Mouse (Mus musculus): ENCODE data around the gene Glod4. TPM values are rescaled to one million over a fixed set of nuclear protein-coding genes. Genes with fewer than 3 reads are reported as not detected.
A peak's percentile ranks its signal among the peaks of the same experiment; 100 is the strongest.

Glod4 gene
- polyA plus RNA-seq, 1 experiment from 2014 or later = 125 TPM

DNA sequence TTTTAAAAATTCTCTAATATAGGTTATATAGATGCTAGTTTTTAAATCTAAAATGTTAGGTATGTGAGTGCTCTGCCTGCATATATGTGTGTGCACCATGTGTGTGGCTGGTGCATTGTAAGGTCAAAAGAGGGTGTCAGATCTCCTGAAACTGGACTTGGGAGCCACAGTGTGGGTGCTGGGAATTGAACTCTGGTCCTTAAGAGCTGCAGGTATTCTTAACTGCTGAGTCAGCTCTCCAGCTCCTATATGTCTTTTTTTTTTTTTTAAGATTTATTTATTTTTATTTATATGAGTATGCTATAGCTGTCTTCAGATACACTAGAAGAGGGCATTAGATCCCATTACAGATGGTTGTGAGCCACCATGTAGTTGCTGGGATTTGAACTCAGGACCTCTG lies 2.9 kb upstream of the Glod4 start:
- ATAC-seq = no peak
- Histone ChIP-seq H3K9me3 (ENCODE audit: control insufficient read depth, low read length) (no peaks in the 10 kb centered on the region), H3K36me3 (ENCODE audit: control insufficient read depth, insufficient read depth, low read length) (peaks cover 14% of the 10 kb centered on the region), H3K4me2 (ENCODE audit: low read length) (no peak overlapping the region), H3K4me3 (ENCODE audit: low read length) (no peak overlapping the region), H3K4me1 (ENCODE audit: control insufficient read depth, insufficient read depth, low read depth, low read length) (peaks cover 24% of the 10 kb centered on the region), H3K27me3 (replicated peaks; ENCODE audit: control insufficient read depth, insufficient read depth, low read length) (no peaks in the 10 kb centered on the region), H3K9ac (ENCODE audit: low read depth, low read length) (no peak overlapping the region), H3K27ac (ENCODE audit: low read depth, low read length) (no peak overlapping the region)

DNA sequence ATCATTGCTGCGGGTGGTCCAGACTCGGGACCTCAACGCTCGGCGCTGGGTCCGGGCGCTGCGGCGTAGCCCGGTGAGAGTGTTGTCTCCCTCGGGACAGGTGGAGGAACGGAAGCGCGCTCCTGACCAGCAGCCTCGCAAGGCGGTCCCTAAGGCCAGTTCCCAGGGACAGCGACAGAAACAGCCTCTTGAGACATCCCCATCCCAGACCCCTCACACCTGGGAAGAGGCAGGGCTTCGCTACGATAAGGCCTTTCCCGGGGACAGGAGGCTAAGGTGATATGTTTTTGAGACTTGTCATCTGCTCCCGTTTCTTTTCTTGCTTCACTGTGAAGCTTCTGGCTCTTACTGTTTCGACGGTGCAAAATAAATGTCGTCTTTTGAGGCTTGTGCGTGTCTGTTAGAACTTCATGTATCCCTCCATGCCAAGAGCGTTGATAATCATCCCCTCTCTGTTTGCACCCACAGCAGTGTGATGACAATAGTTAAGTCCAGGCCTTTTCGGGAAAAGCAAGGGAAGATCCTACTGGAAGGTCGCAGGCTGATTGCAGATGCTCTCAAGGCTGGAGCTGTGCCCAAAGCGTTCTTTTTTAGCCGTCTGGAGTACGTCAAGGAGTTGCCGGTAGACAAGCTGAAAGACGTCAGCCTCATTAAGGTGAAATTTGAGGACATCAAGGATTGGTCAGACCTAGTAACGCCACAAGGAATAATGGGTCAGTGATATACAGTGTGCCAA lies 454 bp upstream of the Glod4 start:
- WGBS = 4% methylated on average over 34 of the region's 34 CpGs
- H3K9me3 ChIP-seq (ENCODE audit: control insufficient read depth, low read length) = no peaks in the 10 kb centered on the region
- peak overlapping the region; percentile 51 for H3K4me3 ChIP-seq (ENCODE audit: low read length)
- ATAC-seq = no peak; the same call in 1 of the 2 replicates
- peaks cover 24% of the 10 kb centered on the region for H3K4me1 ChIP-seq (ENCODE audit: control insufficient read depth, insufficient read depth, low read depth, low read length)
- peak overlapping the region; percentile 90 for H3K27ac ChIP-seq (ENCODE audit: low read depth, low read length)
- peak overlapping the region; percentile 96 for H3K4me2 ChIP-seq (ENCODE audit: low read length)
- H3K27me3 ChIP-seq (replicated peaks; ENCODE audit: control insufficient read depth, insufficient read depth, low read length) = no peaks in the 10 kb centered on the region
- peak overlapping the region; percentile 93 for H3K9ac ChIP-seq (ENCODE audit: low read depth, low read length)
- H3K36me3 ChIP-seq (ENCODE audit: control insufficient read depth, insufficient read depth, low read length) = peaks cover 3% of the 10 kb centered on the region; the same call in 1 of the 2 replicates

DNA sequence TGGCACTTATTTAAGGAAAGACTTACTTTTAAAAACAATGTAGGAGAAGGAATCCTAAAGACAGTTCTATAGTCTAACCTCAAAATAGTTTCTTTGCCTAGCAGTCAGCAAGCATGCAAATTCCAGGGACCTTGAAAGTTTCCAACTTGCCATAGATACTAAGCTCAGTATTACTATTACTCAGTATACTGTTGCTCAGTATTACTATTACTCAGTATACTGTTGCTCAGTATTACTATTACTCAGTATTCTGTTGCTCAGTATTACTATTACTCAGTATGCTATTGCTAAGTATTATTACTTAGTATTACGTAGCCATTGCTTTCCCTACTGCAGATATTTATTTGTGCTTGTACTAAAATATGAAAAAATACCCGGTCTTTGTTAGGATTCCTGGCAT lies 3.8 kb downstream of the Glod4 start:
- ATAC-seq = no peak
- Histone ChIP-seq H3K9ac (ENCODE audit: low read depth, low read length) (no peak overlapping the region), H3K4me2 (ENCODE audit: low read length) (no peak overlapping the region), H3K36me3 (ENCODE audit: control insufficient read depth, insufficient read depth, low read length) (peaks cover 13% of the 10 kb centered on the region), H3K4me3 (ENCODE audit: low read length) (no peak overlapping the region), H3K27me3 (replicated peaks; ENCODE audit: control insufficient read depth, insufficient read depth, low read length) (no peaks in the 10 kb centered on the region), H3K27ac (ENCODE audit: low read depth, low read length) (no peak overlapping the region), H3K4me1 (ENCODE audit: control insufficient read depth, insufficient read depth, low read depth, low read length) (peaks cover 17% of the 10 kb centered on the region), H3K9me3 (ENCODE audit: control insufficient read depth, low read length) (no peaks in the 10 kb centered on the region)
- 96% methylated on average over 2 of the region's 2 CpGs for WGBS

DNA sequence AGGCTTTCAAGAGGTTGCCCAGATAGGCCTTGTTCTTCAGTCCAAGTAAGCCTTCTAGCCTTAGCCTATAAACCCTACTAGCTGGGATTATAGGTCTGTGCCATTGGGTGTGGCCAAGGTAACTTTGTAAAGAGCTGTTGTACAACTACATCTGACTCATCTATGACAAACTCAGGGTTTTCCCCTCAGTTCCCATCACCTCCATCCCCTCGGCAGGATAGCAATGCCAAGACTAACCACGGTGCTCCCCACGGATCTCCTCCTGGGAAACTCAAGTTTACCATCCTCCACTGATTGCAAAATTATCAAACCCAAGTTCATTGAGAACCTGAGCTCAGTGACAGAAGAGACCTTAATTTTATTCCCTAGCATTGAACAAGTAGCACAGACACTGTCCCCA lies 7.4 kb downstream of the Glod4 start:
- WGBS = 90% methylated on average over 3 of the region's 3 CpGs
- H3K9ac ChIP-seq (ENCODE audit: low read depth, low read length) = no peak overlapping the region
- no peaks in the 10 kb centered on the region for H3K4me1 ChIP-seq (ENCODE audit: control insufficient read depth, insufficient read depth, low read depth, low read length)
- no peak for ATAC-seq
- H3K36me3 ChIP-seq (ENCODE audit: control insufficient read depth, insufficient read depth, low read length) = peaks cover 23% of the 10 kb centered on the region
- H3K27me3 ChIP-seq (replicated peaks; ENCODE audit: control insufficient read depth, insufficient read depth, low read length) = no peaks in the 10 kb centered on the region
- no peak overlapping the region for H3K4me3 ChIP-seq (ENCODE audit: low read length)
- H3K9me3 ChIP-seq (ENCODE audit: control insufficient read depth, low read length) = no peaks in the 10 kb centered on the region
- no peak overlapping the region for H3K27ac ChIP-seq (ENCODE audit: low read depth, low read length)
- no peak overlapping the region for H3K4me2 ChIP-seq (ENCODE audit: low read length)

DNA sequence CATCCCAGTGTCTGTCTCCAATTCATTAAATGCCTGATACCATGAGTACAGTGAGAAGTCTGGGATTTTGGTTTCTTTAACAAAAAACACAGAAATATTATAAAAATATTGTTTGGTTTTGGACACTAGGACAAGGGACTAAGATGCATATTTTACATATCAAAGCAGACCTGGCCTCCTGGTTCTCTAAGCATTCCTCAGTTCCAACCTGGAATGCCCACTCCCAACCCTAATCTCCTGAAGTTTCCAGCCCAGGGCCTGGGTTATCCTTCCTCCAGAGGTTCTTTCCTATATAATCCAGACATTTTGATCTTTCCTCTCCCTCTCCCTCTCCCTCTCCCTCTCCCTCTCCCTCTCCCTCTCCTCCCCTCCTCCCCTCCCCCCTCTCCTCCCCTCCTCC lies 18.5 kb downstream of the Glod4 start:
- no peaks in the 10 kb centered on the region for H3K4me1 ChIP-seq (ENCODE audit: control insufficient read depth, insufficient read depth, low read depth, low read length)
- H3K4me2 ChIP-seq (ENCODE audit: low read length) = no peak overlapping the region
- H3K27me3 ChIP-seq (replicated peaks; ENCODE audit: control insufficient read depth, insufficient read depth, low read length) = no peaks in the 10 kb centered on the region
- no peak overlapping the region for H3K9ac ChIP-seq (ENCODE audit: low read depth, low read length)
- no peak overlapping the region for H3K4me3 ChIP-seq (ENCODE audit: low read length)
- H3K27ac ChIP-seq (ENCODE audit: low read depth, low read length) = no peak overlapping the region
- no peak for ATAC-seq
- H3K9me3 ChIP-seq (ENCODE audit: control insufficient read depth, low read length) = no peaks in the 10 kb centered on the region
- peaks cover 8% of the 10 kb centered on the region for H3K36me3 ChIP-seq (ENCODE audit: control insufficient read depth, insufficient read depth, low read length)

- WGBS = 96% methylated on average over 5 of the region's 5 CpGs
- no peaks in the 10 kb centered on the region for H3K27me3 ChIP-seq (replicated peaks; ENCODE audit: control insufficient read depth, insufficient read depth, low read length)
- no peak overlapping the region for H3K9ac ChIP-seq (ENCODE audit: low read depth, low read length)
- no peaks in the 10 kb centered on the region for H3K9me3 ChIP-seq (ENCODE audit: control insufficient read depth, low read length)
- no peak overlapping the region for H3K4me2 ChIP-seq (ENCODE audit: low read length)
- ATAC-seq = no peak
- no peak overlapping the region for H3K4me3 ChIP-seq (ENCODE audit: low read length)
- H3K27ac ChIP-seq (ENCODE audit: low read depth, low read length) = no peak overlapping the region
- no peaks in the 10 kb centered on the region for H3K4me1 ChIP-seq (ENCODE audit: control insufficient read depth, insufficient read depth, low read depth, low read length)
- H3K36me3 ChIP-seq (ENCODE audit: control insufficient read depth, insufficient read depth, low read length) = peaks cover 8% of the 10 kb centered on the region
Measured at GRCm38 (mm10) chr11:76224631-76225030, 18.9 kb downstream of the Glod4 start.

DNA sequence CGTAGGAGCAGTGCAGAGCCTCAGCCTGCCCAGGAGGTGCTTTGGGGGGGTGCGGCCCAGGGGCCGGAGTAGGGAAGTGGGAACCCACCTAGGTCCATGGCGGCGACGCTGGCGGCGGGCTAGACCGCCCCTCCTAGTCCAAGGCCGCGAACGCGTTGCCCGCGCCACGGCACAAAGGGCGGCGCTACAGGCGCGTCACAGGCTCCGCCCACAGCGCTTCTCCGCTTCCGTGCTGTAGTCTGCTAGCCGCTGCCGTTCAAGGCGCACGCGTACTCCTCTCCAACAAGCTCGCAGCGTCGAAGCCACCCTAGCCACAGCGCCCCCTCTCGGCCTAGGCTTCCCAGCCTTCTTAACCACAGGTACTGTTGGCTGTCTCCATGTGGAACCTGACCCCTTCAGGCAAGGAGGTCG lies 26.1 kb downstream of the Glod4 start, which contains the start of the genes Dbil5 and Gemin4:
TSS of gene Dbil5 (plus strand) at position 219 of the 411 bp plus-strand sequence.
TSS of gene Gemin4 (minus strand) at position 275 of the 411 bp plus-strand sequence.
- under 1% methylated on average over 35 of the region's 35 CpGs for WGBS
- peak; percentile 98 for ATAC-seq
- H3K36me3 ChIP-seq (ENCODE audit: control insufficient read depth, insufficient read depth, low read length) = peaks cover 8% of the 10 kb centered on the region; the same call in 1 of the 2 replicates

DNA sequence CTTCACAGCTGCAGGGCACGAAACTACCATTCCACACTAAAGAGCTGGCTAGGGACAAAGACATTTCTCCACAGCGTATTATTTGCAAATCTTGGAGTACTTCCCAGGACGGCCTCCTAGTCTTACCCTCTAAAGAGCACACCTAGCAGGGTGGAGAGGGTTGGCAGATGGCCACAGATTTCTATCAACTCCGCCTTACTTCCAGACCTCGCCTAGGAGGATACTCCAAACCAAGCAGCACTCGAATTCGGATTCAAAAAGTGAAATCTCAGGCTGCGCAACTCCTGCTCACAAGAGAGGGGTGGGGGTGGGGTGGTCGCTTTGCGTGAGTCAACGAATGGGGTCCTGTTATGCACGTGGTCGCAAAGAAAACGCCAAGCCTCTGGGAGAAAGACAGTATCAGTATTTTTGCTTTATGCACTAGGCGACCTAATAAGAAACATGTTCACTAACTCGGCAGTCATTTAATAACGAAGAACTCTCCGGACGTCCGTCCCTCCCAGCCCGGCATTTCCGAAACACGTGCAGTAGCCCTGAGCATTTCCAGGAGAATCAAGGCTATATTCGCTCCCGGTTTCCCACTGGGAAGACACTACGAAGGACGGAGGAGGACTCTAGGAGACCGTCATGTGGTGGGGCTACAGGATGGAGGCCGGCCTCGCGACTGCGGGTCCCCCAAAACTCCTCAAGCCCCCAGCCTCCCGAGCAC lies 26.7 kb downstream of the Glod4 start:
- peaks cover 7% of the 10 kb centered on the region; the same call in 1 of the 2 replicates for H3K36me3 ChIP-seq (ENCODE audit: control insufficient read depth, insufficient read depth, low read length)
- H3K9me3 ChIP-seq (ENCODE audit: control insufficient read depth, low read length) = no peaks in the 10 kb centered on the region
- peak overlapping the region; percentile 82 for H3K27ac ChIP-seq (ENCODE audit: low read depth, low read length)
- peak overlapping the region; percentile 73 for H3K4me2 ChIP-seq (ENCODE audit: low read length)
- H3K9ac ChIP-seq (ENCODE audit: low read depth, low read length) = peak overlapping the region; percentile 89
- H3K27me3 ChIP-seq (replicated peaks; ENCODE audit: control insufficient read depth, insufficient read depth, low read length) = no peaks in the 10 kb centered on the region
- peak; percentile 16 for ATAC-seq
- peaks cover 8% of the 10 kb centered on the region for H3K4me1 ChIP-seq (ENCODE audit: control insufficient read depth, insufficient read depth, low read depth, low read length)
- WGBS = 2% methylated on average over 33 of the region's 33 CpGs
- H3K4me3 ChIP-seq (ENCODE audit: low read length) = peak overlapping the region; percentile 78

More for the DNA sequence above, 26.1 kb downstream of the Glod4 start, which contains the start of the genes Dbil5 and Gemin4:
- H3K4me1 ChIP-seq (ENCODE audit: control insufficient read depth, insufficient read depth, low read depth, low read length) = peaks cover 8% of the 10 kb centered on the region
- H3K9ac ChIP-seq (ENCODE audit: low read depth, low read length) = peak within 1 kb of the TSS; percentile 89
- no peaks in the 10 kb centered on the region for H3K27me3 ChIP-seq (replicated peaks; ENCODE audit: control insufficient read depth, insufficient read depth, low read length)
- peak within 1 kb of the TSS; percentile 82 for H3K27ac ChIP-seq (ENCODE audit: low read depth, low read length)
- H3K4me2 ChIP-seq (ENCODE audit: low read length) = peak within 1 kb of the TSS; percentile 73
- H3K9me3 ChIP-seq (ENCODE audit: control insufficient read depth, low read length) = no peaks in the 10 kb centered on the region
- H3K4me3 ChIP-seq (ENCODE audit: low read length) = peak within 1 kb of the TSS; percentile 78

GRCm38 (mm10) chr11:76216049-76216540 lies 27.4 kb downstream of the Glod4 start:
- Histone ChIP-seq H3K4me3 (ENCODE audit: low read length) (peak overlapping the region; percentile 78; the same call in 1 of the 2 replicates), H3K9ac (ENCODE audit: low read depth, low read length) (no peak overlapping the region)
- 92% methylated on average over 5 of the region's 5 CpGs for WGBS

More at GRCm38 (mm10) chr11:76216049-76216540, 27.4 kb downstream of the Glod4 start:
- H3K36me3 ChIP-seq (ENCODE audit: control insufficient read depth, insufficient read depth, low read length) = peaks cover 7% of the 10 kb centered on the region; the same call in 1 of the 2 replicates
- H3K9me3 ChIP-seq (ENCODE audit: control insufficient read depth, low read length) = no peaks in the 10 kb centered on the region
- H3K4me1 ChIP-seq (ENCODE audit: control insufficient read depth, insufficient read depth, low read depth, low read length) = peaks cover 8% of the 10 kb centered on the region
- ATAC-seq = no peak
- no peak overlapping the region for H3K27ac ChIP-seq (ENCODE audit: low read depth, low read length)
- H3K4me2 ChIP-seq (ENCODE audit: low read length) = peak overlapping the region; percentile 73
- no peaks in the 10 kb centered on the region for H3K27me3 ChIP-seq (replicated peaks; ENCODE audit: control insufficient read depth, insufficient read depth, low read length)

Data from hindbrain, embryonic 16.5 days (tissue).